Mouse (Mus musculus) midbrain, postnatal 0 days (tissue): ENCODE data around the gene Supt5. TPM values are rescaled to one million over a fixed set of nuclear protein-coding genes. Genes with fewer than 3 reads are reported as not detected.

Experiments used
- ATAC-seq: fragments of 200-750 bp; cut with Nextera tagmentation; 2 replicates; pipeline ENCODE4 v1.8.0; 2017; ENCODE audit warnings: moderate number of reproducible peaks, mild to moderate bottlenecking, moderate TSS enrichment, moderate library complexity; ENCODE audit not compliant: low FRiP score
- DNase-seq: peaks from one replicate; pipeline ENCODE4 v3.0.0-alpha.2; 2015; ENCODE audit warnings: low spot score
- H3K27ac ChIP-seq: fragments of 300-500 bp; sonication (generic); 2 replicates; pipeline ENCODE4 v1.5.1; 2014; ENCODE audit warnings: low read depth, mild to moderate bottlenecking, low read length, mixed read lengths
- H3K27me3 ChIP-seq: fragments of 300-500 bp; sonication (generic); 2 replicates; pipeline ENCODE4 v1.6.1; 2014; ENCODE audit warnings: low read length, control low read depth, mixed read lengths; ENCODE audit not compliant: insufficient read depth
- H3K36me3 ChIP-seq: fragments of 300-500 bp; sonication (generic); 2 replicates; pipeline ENCODE4 v1.6.1; 2014; ENCODE audit warnings: low read length, control low read depth, mixed read lengths; ENCODE audit not compliant: insufficient read depth
- H3K4me1 ChIP-seq: fragments of 300-500 bp; sonication (generic); 2 replicates; pipeline ENCODE4 v1.6.1; 2014; ENCODE audit warnings: mild to moderate bottlenecking, control low read depth, antibody characterized with exemption, low read length, mixed read lengths; ENCODE audit not compliant: insufficient read depth
- H3K4me2 ChIP-seq: fragments of 300-500 bp; sonication (generic); 2 replicates; pipeline ENCODE4 v1.6.1; 2014; ENCODE audit warnings: low read depth, mild to moderate bottlenecking, low read length, mixed read lengths; ENCODE audit not compliant: poor library complexity, severe bottlenecking
- H3K4me3 ChIP-seq: fragments of 300-500 bp; sonication (generic); 2 replicates; pipeline ENCODE4 v1.5.1; 2014; ENCODE audit warnings: low read depth, mild to moderate bottlenecking, low read length, moderate library complexity
- H3K9ac ChIP-seq: fragments of 300-500 bp; sonication (generic); replicated peaks from 2 replicates; pipeline ENCODE4 v1.6.1; 2014; ENCODE audit warnings: mild to moderate bottlenecking, low read length, moderate library complexity, mixed read lengths; ENCODE audit not compliant: poor library complexity, severe bottlenecking
- H3K9me3 ChIP-seq: fragments of 300-500 bp; sonication (generic); 2 replicates; pipeline ENCODE4 v1.6.1; 2016; ENCODE audit warnings: low read length, control low read depth
- CTCF ChIP-seq: IDR thresholded peaks from 2 replicates; pipeline ENCODE4 v1.5.1; 2016; ENCODE audit warnings: antibody characterized with exemption, mild to moderate bottlenecking
- WGBS: fragments of 180-500 bp; shearing (Covaris S2); extraction: QIAGEN DNeasy Blood & Tissue Kit; methylation state at CpG from one replicate; pipeline ENCODE4 v1.1.7; 2014; 5-methylcytosine and 5-hydroxymethylcytosine counted together
- polyA plus RNA-seq: library from polyadenylated mRNA; unstranded; fragments of >200 nt; fragmentation: Nextera tagmentation; extraction: Ambion mirVana; gene quantifications from 2 replicates; pipeline ENCODE4 v1.2.1, GENCODE M21; 2015
- total RNA-seq: library from RNA; depleted of rRNA; stranded (reverse); fragments of >200 nt; gene quantifications from 2 replicates; pipeline ENCODE4 v1.2.3, GENCODE M21; 2014

Gene Supt5
- total and polyA plus RNA-seq, 2 experiments from 2014 or later: 84.8 to 104 TPM

DNA sequence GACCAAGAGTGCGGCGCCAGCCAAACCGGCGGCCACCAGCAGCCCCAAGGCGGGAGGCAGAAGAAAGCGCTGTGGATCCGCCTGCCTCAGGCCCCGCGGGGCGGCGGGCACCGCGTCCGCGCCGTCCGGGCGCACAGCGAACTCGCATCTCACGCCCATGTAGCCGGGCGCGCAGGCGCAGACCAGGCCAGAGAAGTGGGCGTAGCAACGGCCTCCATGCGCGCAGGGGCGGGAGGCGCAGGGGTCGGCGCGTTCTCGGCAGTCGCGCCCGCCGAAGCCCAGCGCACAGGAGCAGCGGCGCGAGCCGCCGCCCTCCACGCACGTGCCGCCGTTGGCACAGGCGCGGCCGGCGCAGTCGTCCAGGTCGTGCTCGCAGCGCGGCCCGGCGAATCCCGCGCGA, 44.1 kb downstream of the Supt5 start:
- H3K4me1 ChIP-seq: peaks cover 6% of the 10 kb centered on the region
- peaks cover 5% of the 10 kb centered on the region for H3K27me3 ChIP-seq
- H3K9ac ChIP-seq: peak overlapping the region; percentile 55
- H3K9me3 ChIP-seq: no peaks in the 10 kb centered on the region
- 0 out of 2 replicates have a peak overlapping the region, but pooled peaks have one; percentile 43 for H3K27ac ChIP-seq
- H3K4me3 ChIP-seq: peak overlapping the region; percentile 55
- peak overlapping the region; percentile 81 for H3K4me2 ChIP-seq
- no peak for TF ChIP-seq CTCF
- ATAC-seq: peak; percentile 72
- WGBS: 4% methylated on average over 63 of the region's 63 CpGs
- H3K36me3 ChIP-seq: no peaks in the 10 kb centered on the region
- peak; percentile 88 for DNase-seq

DNA sequence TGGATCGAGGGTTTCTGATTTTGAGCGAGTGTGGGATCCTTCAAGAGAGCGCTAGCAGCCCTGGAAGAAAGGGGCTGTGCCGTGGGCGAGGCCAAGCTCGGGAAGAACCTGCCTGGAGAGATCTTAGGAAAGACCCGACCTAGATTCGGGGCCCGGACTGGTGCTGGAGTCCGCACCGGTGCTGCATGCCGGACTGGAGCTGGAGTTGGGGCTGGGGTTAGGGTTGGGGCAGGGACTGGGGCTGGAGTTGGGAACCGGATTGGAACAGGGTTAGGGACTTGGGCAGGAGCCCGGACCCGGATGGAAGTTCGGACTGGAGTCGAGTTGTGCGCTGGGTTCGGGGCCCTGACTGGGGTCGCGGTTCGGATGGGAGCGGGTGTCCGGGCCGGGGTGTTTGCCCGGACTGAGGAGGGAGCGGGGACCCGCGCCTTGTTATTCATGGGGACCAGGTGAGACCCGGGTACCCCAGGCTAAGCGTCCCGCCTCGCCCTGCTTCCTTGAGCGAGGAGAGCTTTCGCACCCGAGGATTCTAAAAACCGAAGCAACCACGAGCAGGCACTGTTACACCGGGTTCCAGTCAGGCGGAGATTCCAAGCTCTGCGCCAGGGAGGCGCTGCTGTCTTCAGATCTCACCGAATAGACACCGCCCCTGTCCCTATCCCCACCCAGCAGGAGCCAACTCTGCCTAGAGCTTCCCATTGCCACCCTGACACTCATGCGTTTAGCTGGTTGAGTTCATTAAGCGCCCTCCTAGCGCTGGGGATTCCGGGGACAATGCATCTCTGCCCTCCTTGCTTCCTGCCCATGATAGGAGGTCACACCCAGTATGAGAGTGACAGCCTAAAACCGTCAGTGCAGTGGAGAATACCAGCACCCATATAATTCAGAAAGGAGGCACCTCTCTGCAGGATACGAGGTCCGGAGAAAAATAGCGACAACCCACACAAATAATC, 47.6 kb downstream of the Supt5 start, which contains the start of gene Selenov:
Selenov (minus strand) TSS at position 549 of the 953 bp plus-strand sequence.
- Histone ChIP-seq H3K4me1 (0 out of 2 replicates have a peak, but pooled peaks cover 4% of the 10 kb centered on the region), H3K4me3 (peak within 1 kb of the TSS; percentile 36), H3K9ac (peak within 1 kb of the TSS; percentile 52), H3K9me3 (no peaks in the 10 kb centered on the region), H3K27me3 (peaks cover 5% of the 10 kb centered on the region), H3K27ac (no peak within 1 kb of the TSS), H3K4me2 (peak within 1 kb of the TSS; percentile 47), H3K36me3 (no peaks in the 10 kb centered on the region)
- ATAC-seq (peak; percentile 45; the same call in 1 of the 2 replicates), DNase-seq (peak; percentile 72)
- WGBS: under 1% methylated on average over 52 of the region's 52 CpGs
- TF ChIP-seq CTCF: peak; percentile 52

DNA sequence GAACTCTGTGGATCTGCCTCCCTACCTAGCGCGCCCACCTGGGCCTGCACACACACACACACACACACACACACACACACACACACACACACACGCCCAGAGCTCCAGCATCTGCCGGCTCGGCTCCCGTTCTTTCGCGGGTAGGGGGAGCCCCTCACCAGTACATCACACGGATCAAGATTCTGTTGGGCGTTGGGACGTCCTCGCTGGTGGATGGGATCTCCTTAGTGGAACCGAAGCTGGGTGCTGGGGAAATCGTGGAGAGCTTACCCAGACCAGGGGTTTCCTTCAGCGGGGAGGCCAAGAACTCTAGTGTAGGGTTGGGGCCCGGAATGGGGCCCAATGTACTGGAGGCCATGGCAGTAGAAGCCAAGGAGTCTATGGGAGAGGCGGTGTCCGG, 48.4 kb downstream of the Supt5 start:
- Histone ChIP-seq H3K36me3 (no peaks in the 10 kb centered on the region), H3K4me2 (peak overlapping the region; percentile 47), H3K4me3 (peak overlapping the region; percentile 36), H3K9me3 (no peaks in the 10 kb centered on the region), H3K4me1 (0 out of 2 replicates have a peak, but pooled peaks cover 4% of the 10 kb centered on the region), H3K27me3 (peaks cover 5% of the 10 kb centered on the region), H3K9ac (peak overlapping the region; percentile 52), H3K27ac (no peak overlapping the region)
- peak; percentile 44 for TF ChIP-seq CTCF
- 3% methylated on average over 18 of the region's 18 CpGs for WGBS
- ATAC-seq: 0 out of 2 replicates have a peak, but pooled peaks have one; percentile 24
- DNase-seq: peak; percentile 42

DNA sequence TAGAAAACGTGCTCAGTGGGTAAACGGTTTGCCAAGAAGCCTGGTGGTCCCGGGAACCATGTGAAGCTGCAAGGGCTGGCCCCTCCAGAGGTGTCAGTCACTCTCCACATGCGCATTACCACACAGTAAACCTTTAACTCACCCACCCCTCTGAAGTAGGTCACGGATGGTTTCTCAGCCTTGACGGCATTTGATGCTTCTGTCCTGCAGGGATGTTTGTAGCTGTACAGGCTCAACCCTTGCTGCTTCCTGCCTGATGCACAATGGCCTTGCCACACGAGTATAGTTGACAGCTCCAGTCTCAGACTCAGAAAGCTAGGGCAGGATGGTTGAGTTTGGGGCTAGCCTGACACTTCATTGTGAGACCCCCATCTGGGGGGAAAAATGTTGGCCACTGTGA, 57.9 kb downstream of the Supt5 start:
- DNase-seq: no peak
- Histone ChIP-seq H3K36me3 (no peaks in the 10 kb centered on the region), H3K4me2 (no peak overlapping the region), H3K9me3 (no peaks in the 10 kb centered on the region), H3K4me3 (no peak overlapping the region), H3K27me3 (no peaks in the 10 kb centered on the region), H3K9ac (no peak overlapping the region), H3K4me1 (peaks cover 3% of the 10 kb centered on the region; the same call in 1 of the 2 replicates), H3K27ac (no peak overlapping the region)
- ATAC-seq: no peak
- 74% methylated on average over 7 of the region's 7 CpGs for WGBS
- TF ChIP-seq CTCF: no peak

DNA sequence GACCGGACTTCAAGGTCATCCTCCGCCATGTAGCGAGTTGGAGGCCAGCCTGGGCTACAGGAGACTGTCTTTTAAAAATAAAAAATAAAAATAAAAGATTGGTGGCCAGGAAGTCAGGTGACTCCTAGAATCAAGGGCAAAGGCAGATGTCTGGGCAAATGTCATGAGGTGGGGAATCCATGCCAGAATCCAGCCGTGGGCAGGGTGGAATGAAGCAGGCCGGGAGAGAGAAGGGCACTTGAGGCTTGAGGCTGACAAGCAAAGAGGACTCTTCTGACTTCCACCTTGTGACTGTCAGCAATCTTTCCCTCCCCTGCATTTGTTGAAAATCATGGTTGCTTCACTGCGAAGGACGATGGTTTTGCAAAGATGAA, 60.3 kb downstream of the Supt5 start:
- no peak for DNase-seq
- Histone ChIP-seq H3K36me3 (no peaks in the 10 kb centered on the region), H3K9me3 (no peaks in the 10 kb centered on the region), H3K4me1 (peaks cover 3% of the 10 kb centered on the region; the same call in 1 of the 2 replicates), H3K27me3 (no peaks in the 10 kb centered on the region), H3K4me2 (peak overlapping the region; percentile 86), H3K27ac (peak overlapping the region; percentile 86), H3K4me3 (peak overlapping the region; percentile 70), H3K9ac (peak overlapping the region; percentile 95)
- ATAC-seq: 0 out of 2 replicates have a peak, but pooled peaks have one; percentile 20
- no peak for TF ChIP-seq CTCF
- 88% methylated on average over 7 of the region's 7 CpGs for WGBS
